Mouse (Mus musculus): ENCODE results near the gene Kcnma1. TPM values are rescaled to one million over a fixed set of nuclear protein-coding genes. Genes with fewer than 3 reads are reported as not detected.

Gene Kcnma1
- polyA plus RNA-seq, 1 experiment = 1.7 TPM

- no peaks in the 10 kb centered on the region for H3K4me1 ChIP-seq (ENCODE audit: control insufficient read depth, insufficient read depth, low read length)
- TF ChIP-seq POLR2A (IDR thresholded peaks at IDR 0.05; ENCODE audit: low read depth, low read length) (no peak), CTCF (conservative IDR thresholded peaks at IDR 0.05; ENCODE audit: insufficient read depth, insufficient read length, low read depth, low read length) (no peak)
- WGBS = 81% methylated on average over 7 of the region's 7 CpGs
- no peaks in the 10 kb centered on the region for H3K27me3 ChIP-seq (replicated peaks; ENCODE audit: control insufficient read depth, insufficient read depth, low read length)
- no peak overlapping the region for H3K4me3 ChIP-seq (ENCODE audit: insufficient read depth, low read depth, low read length)
- no peaks in the 10 kb centered on the region for H3K36me3 ChIP-seq (ENCODE audit: control insufficient read depth, insufficient read depth, low read length)
- no peak overlapping the region for H3K27ac ChIP-seq (ENCODE audit: insufficient read depth, low read depth, low read length)
- no peak for DNase-seq
Observed at GRCm38 (mm10) chr14:24032876-24033389, 18.6 kb upstream of the Kcnma1 start.

- Histone ChIP-seq H3K36me3 (ENCODE audit: control insufficient read depth, insufficient read depth, low read length) (no peaks in the 10 kb centered on the region), H3K27ac (ENCODE audit: insufficient read depth, low read depth, low read length) (no peak overlapping the region), H3K4me1 (ENCODE audit: control insufficient read depth, insufficient read depth, low read length) (no peaks in the 10 kb centered on the region), H3K4me3 (ENCODE audit: insufficient read depth, low read depth, low read length) (no peak overlapping the region), H3K27me3 (replicated peaks; ENCODE audit: control insufficient read depth, insufficient read depth, low read length) (no peaks in the 10 kb centered on the region)
- no peak for DNase-seq
- no peak for TF ChIP-seq CTCF (conservative IDR thresholded peaks at IDR 0.05; ENCODE audit: insufficient read depth, insufficient read length, low read depth, low read length)
- TF ChIP-seq POLR2A (IDR thresholded peaks at IDR 0.05; ENCODE audit: low read depth, low read length) = no peak
- 51% methylated on average over 3 of the region's 3 CpGs for WGBS
Observed at GRCm38 (mm10) chr14:24032201-24032600, 17.9 kb upstream of the Kcnma1 start.

GRCm38 (mm10) chr14:24020718-24021117 is 6.4 kb upstream of the Kcnma1 start:
- no peaks in the 10 kb centered on the region for H3K36me3 ChIP-seq (ENCODE audit: control insufficient read depth, insufficient read depth, low read length)
- no peak for DNase-seq
- H3K4me1 ChIP-seq (ENCODE audit: control insufficient read depth, insufficient read depth, low read length) = no peaks in the 10 kb centered on the region
- H3K27me3 ChIP-seq (replicated peaks; ENCODE audit: control insufficient read depth, insufficient read depth, low read length) = no peaks in the 10 kb centered on the region
- WGBS = 82% methylated on average over 4 of the region's 4 CpGs
- H3K4me3 ChIP-seq (ENCODE audit: insufficient read depth, low read depth, low read length) = no peak overlapping the region
- H3K27ac ChIP-seq (ENCODE audit: insufficient read depth, low read depth, low read length) = no peak overlapping the region
- TF ChIP-seq CTCF (conservative IDR thresholded peaks at IDR 0.05; ENCODE audit: insufficient read depth, insufficient read length, low read depth, low read length) (no peak), POLR2A (IDR thresholded peaks at IDR 0.05; ENCODE audit: low read depth, low read length) (no peak)

- DNase-seq = no peak
- Histone ChIP-seq H3K27me3 (replicated peaks; ENCODE audit: control insufficient read depth, insufficient read depth, low read length) (no peaks in the 10 kb centered on the region), H3K27ac (ENCODE audit: insufficient read depth, low read depth, low read length) (no peak overlapping the region), H3K4me1 (ENCODE audit: control insufficient read depth, insufficient read depth, low read length) (no peaks in the 10 kb centered on the region), H3K4me3 (ENCODE audit: insufficient read depth, low read depth, low read length) (no peak overlapping the region), H3K36me3 (ENCODE audit: control insufficient read depth, insufficient read depth, low read length) (no peaks in the 10 kb centered on the region)
- 81% methylated on average over 1 of the region's 1 CpGs for WGBS
- TF ChIP-seq POLR2A (IDR thresholded peaks at IDR 0.05; ENCODE audit: low read depth, low read length) (no peak), CTCF (conservative IDR thresholded peaks at IDR 0.05; ENCODE audit: insufficient read depth, insufficient read length, low read depth, low read length) (no peak)
Observed at GRCm38 (mm10) chr14:24009978-24010377, 4.3 kb downstream of the Kcnma1 start.

- H3K36me3 ChIP-seq (ENCODE audit: control insufficient read depth, insufficient read depth, low read length) = no peaks in the 10 kb centered on the region
- H3K4me3 ChIP-seq (ENCODE audit: insufficient read depth, low read depth, low read length) = no peak overlapping the region
- TF ChIP-seq POLR2A (IDR thresholded peaks at IDR 0.05; ENCODE audit: low read depth, low read length) = no peak
- peak; percentile 69 for TF ChIP-seq CTCF (conservative IDR thresholded peaks at IDR 0.05; ENCODE audit: insufficient read depth, insufficient read length, low read depth, low read length)
- DNase-seq = peak; percentile 65
- 5% methylated on average over 7 of the region's 7 CpGs for WGBS
- H3K27me3 ChIP-seq (replicated peaks; ENCODE audit: control insufficient read depth, insufficient read depth, low read length) = peaks cover 3% of the 10 kb centered on the region; the same call in 1 of the 2 replicates
- H3K4me1 ChIP-seq (ENCODE audit: control insufficient read depth, insufficient read depth, low read length) = no peaks in the 10 kb centered on the region
- no peak overlapping the region for H3K27ac ChIP-seq (ENCODE audit: insufficient read depth, low read depth, low read length)
Observed at GRCm38 (mm10) chr14:24008252-24008651, 6.0 kb downstream of the Kcnma1 start.

GRCm38 (mm10) chr14:24006276-24006675 is 8.0 kb downstream of the Kcnma1 start:
- WGBS = 40% methylated on average over 2 of the region's 2 CpGs
- Histone ChIP-seq H3K4me3 (ENCODE audit: insufficient read depth, low read depth, low read length) (no peak overlapping the region), H3K27me3 (replicated peaks; ENCODE audit: control insufficient read depth, insufficient read depth, low read length) (peaks cover 3% of the 10 kb centered on the region; the same call in 1 of the 2 replicates), H3K4me1 (ENCODE audit: control insufficient read depth, insufficient read depth, low read length) (no peaks in the 10 kb centered on the region), H3K36me3 (ENCODE audit: control insufficient read depth, insufficient read depth, low read length) (no peaks in the 10 kb centered on the region), H3K27ac (ENCODE audit: insufficient read depth, low read depth, low read length) (no peak overlapping the region)
- peak; percentile 45 for DNase-seq
- no peak for TF ChIP-seq POLR2A (IDR thresholded peaks at IDR 0.05; ENCODE audit: low read depth, low read length)
- TF ChIP-seq CTCF (conservative IDR thresholded peaks at IDR 0.05; ENCODE audit: insufficient read depth, insufficient read length, low read depth, low read length) = no peak

GRCm38 (mm10) chr14:24004471-24005271 is 9.6 kb downstream of the Kcnma1 start:
- peaks cover 3% of the 10 kb centered on the region; the same call in 1 of the 2 replicates for H3K27me3 ChIP-seq (replicated peaks; ENCODE audit: control insufficient read depth, insufficient read depth, low read length)
- H3K36me3 ChIP-seq (ENCODE audit: control insufficient read depth, insufficient read depth, low read length) = no peaks in the 10 kb centered on the region
- no peak overlapping the region for H3K27ac ChIP-seq (ENCODE audit: insufficient read depth, low read depth, low read length)
- no peaks in the 10 kb centered on the region for H3K4me1 ChIP-seq (ENCODE audit: control insufficient read depth, insufficient read depth, low read length)
- peak; percentile 23 for DNase-seq
- TF ChIP-seq POLR2A (IDR thresholded peaks at IDR 0.05; ENCODE audit: low read depth, low read length) = no peak
- no peak; the same call in 1 of the 2 replicates for TF ChIP-seq CTCF (conservative IDR thresholded peaks at IDR 0.05; ENCODE audit: insufficient read depth, insufficient read length, low read depth, low read length)
- under 1% methylated on average over 82 of the region's 82 CpGs for WGBS
- H3K4me3 ChIP-seq (ENCODE audit: insufficient read depth, low read depth, low read length) = peak overlapping the region; percentile 64
